Mouse (Mus musculus) olfactory bulb, adult 2 months (tissue): ENCODE measurements around the gene Gadd45a. TPM values are rescaled to one million over a fixed set of nuclear protein-coding genes. Genes with fewer than 3 reads are reported as not detected.

ENCODE experiments used
- H3K27ac ChIP-seq: fragments of 200-500 bp; 2 replicates; pipeline ENCODE4 v1.5.1; 2012; ENCODE audit warnings: low read depth, low read length; ENCODE audit not compliant: insufficient read depth
- H3K4me1 ChIP-seq: fragments of 200-500 bp; 2 replicates; pipeline ENCODE4 v1.6.1; 2012; ENCODE audit warnings: low read length; ENCODE audit not compliant: control insufficient read depth, insufficient read depth
- H3K4me3 ChIP-seq: fragments of 200-500 bp; 2 replicates; pipeline ENCODE4 v1.5.1; 2012; ENCODE audit warnings: mild to moderate bottlenecking, low read depth, low read length, moderate library complexity; ENCODE audit not compliant: insufficient read depth
- CTCF ChIP-seq: fragments of 200-500 bp; IDR thresholded peaks from 2 replicates; pipeline ENCODE4 v1.5.1; 2012; ENCODE audit warnings: low read depth, mild to moderate bottlenecking, low read length, moderate library complexity; ENCODE audit not compliant: insufficient read depth
- POLR2A ChIP-seq: fragments of 200-500 bp; IDR thresholded peaks from 2 replicates; pipeline ENCODE4 v1.6.1; 2012; ENCODE audit warnings: mild to moderate bottlenecking, low read depth, low read length, moderate library complexity; ENCODE audit not compliant: insufficient read depth
- WGBS: fragments of 180-500 bp; shearing (Covaris S2); methylation state at CpG from one replicate; pipeline ENCODE4 v1.1.7; 2018; 5-methylcytosine and 5-hydroxymethylcytosine counted together
- polyA plus RNA-seq: library from polyadenylated mRNA; stranded (reverse); fragments of >200 nt; gene quantifications from 2 replicates; pipeline ENCODE4 v1.2.4, GENCODE M21; 2012; ENCODE audit warnings: low replicate concordance; ENCODE audit not compliant: missing spikeins, insufficient read depth, insufficient read length

Gadd45a gene
- not detected in 2 replicates for polyA plus RNA-seq

DNA sequence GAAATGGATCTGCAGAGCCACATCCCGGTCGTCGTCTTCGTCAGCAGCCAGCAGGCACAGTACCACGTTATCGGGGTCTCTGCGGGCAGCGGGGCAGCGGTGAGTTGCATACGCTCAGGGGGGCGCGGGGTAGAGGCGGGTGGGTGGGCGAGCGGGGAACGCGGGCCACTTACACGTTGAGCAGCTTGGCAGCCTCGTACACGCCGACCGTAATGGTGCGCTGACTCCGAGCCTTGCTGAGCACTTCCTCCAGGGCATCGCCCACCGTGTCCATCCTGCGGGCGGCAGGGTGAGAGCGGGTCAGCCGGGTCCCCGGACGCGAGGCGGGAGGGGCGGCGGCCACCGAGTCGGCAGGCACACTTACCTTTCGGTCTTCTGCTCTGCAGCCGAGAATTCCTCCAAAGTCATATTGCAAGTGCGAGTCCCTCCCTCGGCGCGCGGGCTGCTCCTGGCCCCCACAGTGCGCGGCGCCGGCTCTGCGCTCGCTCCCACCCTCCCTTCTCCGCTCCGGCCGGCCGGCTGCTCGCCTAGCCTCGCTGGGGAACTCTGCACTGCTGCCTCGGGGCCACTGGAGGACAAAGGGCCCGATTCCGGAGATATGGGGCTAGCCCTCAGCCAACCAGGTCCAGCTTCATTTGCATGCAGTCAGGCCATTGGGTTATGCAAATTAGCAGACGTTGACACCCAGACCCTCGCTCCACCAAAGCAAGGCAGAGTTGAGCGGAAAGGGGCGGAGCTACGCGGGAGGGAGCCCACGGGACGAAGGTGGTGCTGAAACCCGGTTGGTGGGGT, at the start of gene Gadd45a:
Gadd45a (minus strand) TSS at position 621 of the 792 bp plus-strand sequence.
- no peak for TF ChIP-seq CTCF
- TF ChIP-seq POLR2A: peak; percentile 89
- Histone ChIP-seq H3K4me3 (peak within 1 kb of the TSS; percentile 72), H3K4me1 (peaks cover 2% of the 10 kb centered on the region), H3K27ac (0 out of 2 replicates have a peak within 1 kb of the TSS, but pooled peaks have one; percentile 8)
- under 1% methylated on average over 69 of the region's 69 CpGs for WGBS

DNA sequence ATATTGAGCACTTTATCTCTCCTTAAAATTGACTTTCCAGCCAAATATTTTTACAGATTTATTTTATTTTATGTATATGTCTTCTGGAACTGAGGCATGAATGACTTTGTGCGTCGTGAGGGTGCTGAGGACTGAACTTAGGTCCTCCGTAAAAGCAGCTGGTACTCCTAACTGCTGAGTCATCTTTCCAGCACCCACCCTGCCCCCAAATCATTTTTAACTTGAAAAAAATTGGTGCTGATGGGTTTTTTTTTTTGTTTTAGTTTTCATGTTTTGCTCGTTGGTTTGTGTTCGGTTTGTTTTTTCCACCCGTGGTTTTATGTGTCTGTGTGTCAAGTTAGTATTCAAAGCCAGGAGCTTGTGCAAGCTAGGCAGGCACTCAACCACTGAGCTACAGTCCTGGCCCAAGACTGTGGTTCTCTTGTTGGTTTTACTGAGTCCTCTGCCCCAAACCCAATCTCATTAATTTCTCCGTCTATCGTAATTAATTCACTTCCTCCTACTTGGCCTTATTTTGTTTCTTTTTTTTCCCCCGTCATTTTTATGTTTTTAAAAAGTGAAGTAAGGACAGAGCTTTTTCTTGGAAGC, 48.7 kb upstream of the Gadd45a start:
- 82% methylated on average over 9 of the region's 9 CpGs for WGBS
- Histone ChIP-seq H3K4me3 (no peak overlapping the region), H3K27ac (no peak overlapping the region), H3K4me1 (no peaks in the 10 kb centered on the region)
- TF ChIP-seq POLR2A (no peak), CTCF (no peak)

DNA sequence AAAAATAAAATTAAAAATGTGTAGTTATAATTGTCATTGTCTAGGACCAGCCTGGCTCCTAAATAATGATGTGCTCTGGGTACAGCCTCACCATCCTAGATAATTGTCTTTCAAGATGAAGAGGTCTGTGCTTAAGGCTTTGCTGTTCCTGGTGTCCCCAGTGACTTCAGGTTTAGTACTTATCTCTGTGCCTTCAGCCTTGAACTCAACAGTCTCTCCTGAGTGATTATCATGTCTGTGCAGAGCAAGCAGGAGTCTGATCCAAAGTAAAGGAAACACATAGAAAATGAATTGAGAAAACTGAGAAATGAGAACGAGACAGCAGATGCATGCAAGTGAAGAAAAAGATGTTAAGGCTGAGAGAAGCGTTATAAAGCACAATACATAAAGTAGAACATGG, 47.2 kb upstream of the Gadd45a start:
- Histone ChIP-seq H3K27ac (no peak overlapping the region), H3K4me1 (no peaks in the 10 kb centered on the region), H3K4me3 (no peak overlapping the region)
- 94% methylated on average over 2 of the region's 2 CpGs for WGBS
- TF ChIP-seq POLR2A (no peak), CTCF (no peak)

DNA sequence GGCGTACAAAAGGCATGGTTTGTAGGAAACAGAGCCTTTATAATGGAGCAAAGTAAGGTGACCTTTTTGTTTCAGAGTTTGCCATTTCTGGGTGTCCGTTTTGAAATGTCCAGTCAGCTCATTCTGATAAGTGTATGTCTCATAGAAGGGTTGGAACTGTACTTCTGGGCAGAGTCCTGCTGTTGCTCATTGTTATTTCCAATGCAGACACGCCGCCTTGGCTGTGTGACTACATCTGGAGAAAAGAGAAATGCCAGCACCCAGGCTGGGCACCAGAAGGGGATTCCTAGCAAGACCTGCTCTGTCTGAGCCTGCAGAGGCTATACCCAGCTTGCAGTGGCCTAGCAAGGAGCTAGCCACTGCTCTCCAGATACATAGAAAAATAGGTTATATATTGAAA, 43.9 kb upstream of the Gadd45a start:
- no peak for TF ChIP-seq CTCF
- TF ChIP-seq POLR2A: no peak
- WGBS: 93% methylated on average over 4 of the region's 4 CpGs
- no peak overlapping the region for H3K27ac ChIP-seq
- no peak overlapping the region for H3K4me3 ChIP-seq
- H3K4me1 ChIP-seq: peaks cover 2% of the 10 kb centered on the region; the same call in 1 of the 2 replicates

DNA sequence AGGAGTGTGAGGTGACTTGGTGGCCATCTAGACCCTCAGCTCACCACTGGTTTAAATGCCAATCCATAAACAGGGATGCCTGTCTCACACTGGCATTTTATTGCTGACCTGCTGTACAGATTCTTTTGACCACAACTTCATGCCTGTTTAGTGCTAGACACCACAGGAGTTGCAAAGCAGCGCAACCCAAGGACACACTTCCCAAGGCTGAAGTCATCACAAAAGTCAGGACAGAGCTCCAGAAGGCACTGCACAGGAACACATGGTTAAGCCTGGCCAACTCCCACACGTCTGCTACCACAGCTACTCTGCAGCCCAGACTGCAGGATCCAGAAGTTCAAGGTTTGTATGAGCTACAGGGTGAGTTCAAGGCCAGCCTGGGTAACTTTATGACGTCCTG, 40.8 kb upstream of the Gadd45a start:
- H3K4me1 ChIP-seq: peaks cover 5% of the 10 kb centered on the region; the same call in 1 of the 2 replicates
- H3K4me3 ChIP-seq: no peak overlapping the region
- no peak for TF ChIP-seq POLR2A
- 90% methylated on average over 3 of the region's 3 CpGs for WGBS
- H3K27ac ChIP-seq: no peak overlapping the region

DNA sequence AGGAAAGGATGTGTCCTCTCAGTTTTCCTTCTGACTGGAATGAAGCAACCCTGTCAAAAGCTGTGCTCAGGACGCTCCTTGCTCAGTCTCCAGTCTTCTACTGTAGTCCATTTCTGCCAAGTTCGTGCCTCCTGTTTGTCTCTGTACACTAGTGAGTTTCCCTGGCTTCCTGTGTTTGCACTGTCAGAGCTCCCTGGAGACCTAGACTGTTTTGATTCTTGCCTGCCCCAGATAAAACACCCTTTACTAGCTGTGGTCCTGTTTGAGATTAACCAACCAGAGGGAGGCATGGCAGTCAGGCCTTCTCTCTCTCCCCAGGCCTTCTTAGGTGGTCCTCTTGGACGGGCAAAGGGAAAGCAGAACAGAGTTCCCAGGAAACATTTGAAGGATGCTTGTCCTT, 40.2 kb upstream of the Gadd45a start:
- Histone ChIP-seq H3K27ac (no peak overlapping the region), H3K4me1 (peaks cover 5% of the 10 kb centered on the region; the same call in 1 of the 2 replicates), H3K4me3 (no peak overlapping the region)
- no peak for TF ChIP-seq CTCF
- no peak for TF ChIP-seq POLR2A
- WGBS: 70% methylated on average over 3 of the region's 3 CpGs

DNA sequence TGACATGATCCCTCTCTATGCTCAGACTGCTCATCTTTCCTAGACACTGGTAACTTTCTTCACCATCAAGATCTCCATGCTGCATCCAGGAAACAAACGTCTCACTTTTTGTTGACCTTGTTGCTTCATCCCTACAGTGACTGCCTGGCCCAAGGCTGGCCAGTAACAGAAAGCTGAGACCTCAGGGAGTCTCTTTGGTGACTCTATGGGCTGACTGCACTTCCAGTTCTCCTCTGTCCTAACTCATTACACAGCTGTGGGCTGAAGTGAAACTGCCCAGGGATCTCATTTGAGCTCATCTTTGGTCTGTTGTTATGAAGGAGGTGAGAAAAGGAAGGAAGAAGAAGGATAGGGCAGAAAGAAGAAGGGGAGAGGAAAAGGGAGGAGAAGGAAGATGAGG, 39.1 kb upstream of the Gadd45a start:
- WGBS: 78% methylated on average over 1 of the region's 1 CpGs
- no peak overlapping the region for H3K27ac ChIP-seq

DNA sequence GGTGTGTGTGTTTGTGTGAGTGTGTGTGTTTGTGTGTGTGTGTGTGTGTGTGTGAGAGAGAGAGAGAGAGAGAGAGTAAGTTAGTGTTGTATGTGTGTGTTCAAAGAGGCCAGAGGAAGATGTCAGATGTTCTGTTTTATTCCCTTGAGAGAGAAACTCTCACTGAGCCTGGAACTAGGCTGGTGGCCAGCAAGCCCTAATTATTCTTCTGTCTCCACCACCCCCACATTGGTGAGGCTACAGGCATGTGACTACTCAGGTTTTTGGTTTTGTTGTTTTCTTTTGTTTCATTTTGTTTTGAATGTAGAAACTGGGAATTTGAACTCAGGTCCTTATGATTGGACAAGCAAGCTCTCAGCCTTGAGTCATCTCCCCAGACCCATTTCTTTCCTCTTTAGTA, 37.6 kb upstream of the Gadd45a start:
- no peak for TF ChIP-seq CTCF
- no peak for TF ChIP-seq POLR2A
- Histone ChIP-seq H3K4me3 (no peak overlapping the region), H3K4me1 (peaks cover 5% of the 10 kb centered on the region; the same call in 1 of the 2 replicates), H3K27ac (no peak overlapping the region)

More for the DNA sequence above, 39.1 kb upstream of the Gadd45a start:
- Histone ChIP-seq H3K4me3 (no peak overlapping the region), H3K4me1 (peaks cover 5% of the 10 kb centered on the region; the same call in 1 of the 2 replicates)
- TF ChIP-seq POLR2A (no peak), CTCF (no peak)

DNA sequence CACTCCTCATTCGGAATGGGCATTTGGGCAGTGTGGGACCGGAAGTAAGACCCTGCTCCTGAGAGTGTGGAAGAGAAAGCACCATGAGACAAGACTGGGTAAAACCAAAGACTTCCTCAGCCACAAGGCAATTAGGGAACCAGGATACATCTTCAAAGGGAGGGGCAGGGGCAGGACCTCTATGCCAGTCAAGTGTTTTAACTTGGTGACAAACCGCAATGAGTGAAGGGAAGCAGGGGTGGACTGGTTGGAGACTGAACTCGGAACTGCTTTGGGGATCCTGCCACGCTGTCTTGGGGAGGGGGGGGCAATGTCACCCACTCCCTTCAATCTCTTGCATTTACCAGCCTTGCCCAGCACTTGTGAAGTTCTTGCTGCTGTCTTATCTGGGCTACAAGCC, 36.7 kb upstream of the Gadd45a start:
- H3K4me3 ChIP-seq: no peak overlapping the region
- whole genome bisulfite sequencing: 93% methylated on average over 5 of the region's 5 CpGs
- no peak overlapping the region for H3K27ac ChIP-seq
- H3K4me1 ChIP-seq: peaks cover 5% of the 10 kb centered on the region; the same call in 1 of the 2 replicates
- TF ChIP-seq CTCF (no peak), POLR2A (no peak)
